Mouse (Mus musculus) cerebellum, postnatal 14 days (tissue): ENCODE results near the gene Grin1.

Experiments
- DNase-seq, 2 experiments: peaks; one replicate each; pipeline ENCODE4 v3.0.0; 2021; ENCODE audit warnings: mixed read lengths in 2 of 2

Gene Grin1

DNA sequence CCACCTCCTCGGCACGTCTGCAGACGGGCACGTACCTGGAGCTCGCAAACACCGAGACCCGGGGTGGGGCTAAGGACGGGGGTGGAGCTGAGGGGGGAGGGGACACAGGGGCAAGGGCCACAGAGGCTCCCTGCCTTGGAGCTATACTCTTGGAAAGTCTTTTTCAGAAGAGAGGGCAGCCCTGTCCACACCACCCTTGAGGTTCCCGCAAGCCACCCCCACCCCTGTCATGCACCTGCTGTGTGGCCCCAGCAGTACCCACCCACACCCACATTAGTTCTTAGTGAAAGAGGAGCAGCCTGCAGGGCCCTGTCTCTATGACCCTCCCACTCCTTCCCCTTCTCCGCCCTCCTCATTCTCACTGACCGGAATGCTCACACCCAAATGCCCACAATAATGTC is 7.5 kb downstream of the Grin1 start:
- DNase-seq = no peak

DNA sequence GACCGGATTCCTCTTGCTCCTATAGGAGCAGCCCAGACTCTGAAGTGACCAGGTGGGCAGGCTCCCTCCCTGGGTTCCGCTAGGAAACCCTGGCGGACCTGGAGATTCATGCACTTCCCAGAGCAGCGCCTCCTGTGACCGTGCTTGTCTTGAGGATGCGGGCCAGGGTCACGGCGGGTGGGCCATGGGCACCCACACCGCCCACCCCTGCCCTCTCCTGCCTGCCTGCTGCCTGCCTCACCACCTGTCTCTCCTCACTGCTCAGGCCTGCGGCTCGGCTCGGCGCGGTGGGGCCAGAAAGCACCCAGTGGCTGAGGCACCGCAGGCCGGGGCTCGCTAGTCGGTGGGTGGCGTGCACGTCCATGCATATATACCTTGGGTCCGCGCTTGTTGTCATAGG is 8.0 kb downstream of the Grin1 start:
- peak; percentile 50 to 60 for DNase-seq

GRCm38 (mm10) chr2:25310180-25310579 is 8.8 kb downstream of the Grin1 start:
- peak in 1 of 2 experiments; percentile 58 for DNase-seq

- DNase-seq = no peak
These were observed 13.2 kb downstream of the Grin1 start for GRCm38 (mm10) chr2:25305587-25306359.

GRCm38 (mm10) chr2:25304657-25305541 is 14.1 kb downstream of the Grin1 start:
- peak; percentile 55 to 57 for DNase-seq

- DNase-seq = peak; percentile 77 to 82
These were observed 14.9 kb downstream of the Grin1 start for GRCm38 (mm10) chr2:25303931-25304656.

GRCm38 (mm10) chr2:25303452-25303851 is 15.5 kb downstream of the Grin1 start:
- peak in 1 of 2 experiments; percentile 50 for DNase-seq

DNA sequence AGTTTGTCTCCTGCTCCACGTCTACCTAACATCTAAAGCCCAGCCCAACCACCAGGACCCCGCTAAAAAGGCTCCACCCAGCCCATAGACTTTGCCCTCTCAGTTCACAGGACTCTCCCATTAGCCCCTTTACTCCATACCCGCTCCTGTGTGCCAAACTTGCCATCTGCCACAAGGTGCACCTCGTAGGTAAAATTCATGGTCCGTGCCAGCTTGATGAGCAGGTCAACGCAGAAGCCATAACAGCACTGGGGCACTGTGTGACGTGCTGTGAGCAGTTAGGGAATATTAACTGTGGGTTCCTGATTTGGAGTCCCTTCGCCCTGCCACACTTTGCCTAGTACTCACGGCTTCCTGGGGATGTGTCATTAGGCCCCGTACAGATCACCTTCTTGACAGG is 20.9 kb downstream of the Grin1 start:
- DNase-seq = peak; percentile 55 to 68

- DNase-seq = peak; percentile 46 to 57
These were observed 21.9 kb downstream of the Grin1 start for GRCm38 (mm10) chr2:25297093-25297492.

GRCm38 (mm10) chr2:25293706-25294105 is 25.3 kb downstream of the Grin1 start:
- DNase-seq = no peak

- DNase-seq = peak; percentile 91 to 96
These were observed 26.1 kb downstream of the Grin1 start for GRCm38 (mm10) chr2:25292856-25293255.

DNA sequence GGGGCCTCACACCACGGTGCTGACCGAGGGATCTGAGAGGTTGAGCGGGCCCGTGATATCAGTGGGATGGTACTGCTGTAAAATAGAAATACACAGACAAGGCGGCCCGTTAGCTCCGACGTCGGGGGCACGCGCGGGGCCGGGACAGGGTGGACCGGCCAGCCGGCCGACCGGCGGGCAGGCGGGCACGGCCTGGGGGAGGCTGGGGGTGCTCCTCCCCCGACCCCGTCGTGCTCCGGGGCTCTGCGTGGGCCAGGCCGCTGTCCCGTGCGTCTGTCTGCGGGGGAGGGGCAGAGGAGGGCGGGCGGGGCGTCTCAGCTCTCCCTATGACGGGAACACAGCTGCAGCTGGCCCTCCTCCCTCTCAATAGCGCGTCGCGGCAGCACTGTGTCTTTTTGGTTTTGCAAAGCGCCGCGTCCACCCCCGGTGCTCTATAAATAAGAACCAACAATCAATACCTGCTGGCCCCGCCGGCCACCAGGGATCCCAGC is 26.9 kb downstream of the Grin1 start:
- no peak for DNase-seq

- peak in 1 of 2 experiments; percentile 52 for DNase-seq
These were observed 27.6 kb downstream of the Grin1 start for GRCm38 (mm10) chr2:25291184-25292053.

DNA sequence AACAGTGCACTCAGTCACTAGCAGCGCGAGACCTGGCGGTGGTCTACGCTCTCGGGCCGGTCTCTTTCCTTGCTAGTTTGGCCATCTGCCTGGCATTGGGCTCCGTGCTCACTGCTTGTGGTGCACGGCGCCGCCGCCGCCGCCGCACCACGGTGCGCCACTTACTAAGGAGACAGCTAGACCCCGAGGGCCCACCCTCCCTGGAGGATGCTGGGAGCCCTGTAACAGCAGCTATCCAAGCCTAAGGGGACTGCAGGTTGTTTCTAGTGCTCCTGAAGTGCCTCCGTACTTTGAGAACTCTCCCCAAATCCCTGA is 28.2 kb downstream of the Grin1 start:
- peak in 1 of 2 experiments; percentile 85 for DNase-seq

DNA sequence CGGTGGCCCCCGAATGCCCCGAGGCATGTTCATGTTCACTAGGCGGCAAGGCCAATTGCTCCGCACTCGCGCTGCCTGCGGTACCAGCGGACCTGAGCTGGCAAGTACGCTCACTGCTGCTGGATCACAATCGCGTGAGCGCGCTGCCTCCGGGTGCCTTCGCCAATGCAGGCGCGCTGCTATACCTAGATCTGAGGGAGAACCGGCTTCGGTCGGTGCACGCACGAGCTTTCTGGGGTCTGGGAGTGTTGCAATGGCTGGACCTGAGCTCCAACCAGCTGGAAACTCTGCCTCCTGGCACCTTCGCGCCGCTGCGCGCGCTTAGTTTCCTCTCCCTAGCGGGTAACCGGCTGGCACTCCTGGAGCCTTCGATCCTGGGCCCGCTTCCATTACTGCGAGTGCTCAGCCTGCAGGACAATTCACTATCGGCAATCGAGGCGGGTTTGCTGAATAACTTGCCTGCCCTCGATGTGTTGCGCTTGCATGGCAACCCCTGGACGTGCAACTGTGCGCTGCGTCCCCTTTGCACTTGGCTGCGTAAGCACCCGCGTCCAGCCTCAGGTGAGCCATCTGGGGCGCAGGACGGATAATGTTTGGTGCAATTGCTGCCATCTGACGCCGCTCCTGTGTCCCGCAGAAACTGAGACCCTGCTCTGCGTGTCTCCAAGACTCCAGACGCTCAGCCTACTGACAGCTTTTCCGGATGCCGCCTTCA is 28.7 kb downstream of the Grin1 start:
- DNase-seq = peak; percentile 77 to 84

DNA sequence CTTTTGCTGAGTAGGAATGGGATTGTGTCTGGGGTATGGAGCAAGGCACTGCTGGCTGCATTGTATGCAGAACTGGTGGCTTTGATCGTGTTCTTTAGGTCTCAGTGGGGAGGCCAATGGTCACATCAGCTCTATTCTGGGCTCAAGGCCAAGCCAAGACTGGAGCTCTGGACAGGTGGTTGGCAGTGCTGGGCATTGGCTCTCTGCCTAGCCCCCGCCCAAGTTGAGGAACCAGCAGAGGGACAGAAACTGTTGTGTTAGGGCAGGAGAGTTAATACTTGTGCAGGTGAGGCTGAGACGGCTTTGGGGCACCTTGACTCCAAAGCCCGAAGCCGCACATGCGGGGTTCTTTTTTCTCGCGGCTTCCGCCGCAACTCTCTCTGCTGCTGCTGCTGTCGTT is 29.3 kb downstream of the Grin1 start, which contains the start of gene Lrrc26:
Gene Lrrc26 (plus strand): TSS at position 265 of the 400 bp plus-strand sequence.
- DNase-seq = peak; percentile 87

DNA sequence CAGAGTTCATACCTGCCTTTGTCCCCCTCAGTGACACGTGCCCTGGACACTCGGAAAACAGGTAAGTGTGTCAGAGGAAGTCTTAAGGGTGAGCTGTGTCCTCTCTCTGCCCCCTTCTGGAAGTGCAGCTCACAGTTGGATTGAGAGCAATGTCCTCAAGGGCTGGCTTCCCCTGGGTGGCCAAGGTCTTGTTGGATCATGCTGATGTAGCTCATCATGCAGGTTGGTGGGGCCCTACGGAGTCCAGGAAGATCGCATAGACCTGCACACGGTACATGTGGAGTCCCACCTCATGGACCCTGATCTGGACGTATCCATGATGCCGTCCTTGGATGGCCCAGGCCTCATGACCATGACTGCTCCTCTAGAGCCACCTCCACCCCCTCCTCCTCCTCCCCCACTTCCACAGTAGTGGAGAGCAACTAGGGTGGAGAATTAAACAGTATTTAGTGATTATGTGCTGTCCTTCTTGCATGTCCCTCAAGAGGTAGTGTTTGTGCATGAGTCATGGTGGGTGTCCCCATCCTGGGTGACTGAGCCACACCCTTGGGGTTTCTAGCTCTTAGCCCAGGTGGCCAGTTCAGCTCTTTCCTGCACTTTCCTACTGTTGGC is 30.1 kb downstream of the Grin1 start:
- DNase-seq = peak in 1 of 2 experiments; percentile 47

- DNase-seq = peak; percentile 54 to 55
These were observed 30.9 kb downstream of the Grin1 start, which contains the start of gene Tmem210 for GRCm38 (mm10) chr2:25287927-25288649. Gene Tmem210 (plus strand): TSS chr2:25288145.

DNA sequence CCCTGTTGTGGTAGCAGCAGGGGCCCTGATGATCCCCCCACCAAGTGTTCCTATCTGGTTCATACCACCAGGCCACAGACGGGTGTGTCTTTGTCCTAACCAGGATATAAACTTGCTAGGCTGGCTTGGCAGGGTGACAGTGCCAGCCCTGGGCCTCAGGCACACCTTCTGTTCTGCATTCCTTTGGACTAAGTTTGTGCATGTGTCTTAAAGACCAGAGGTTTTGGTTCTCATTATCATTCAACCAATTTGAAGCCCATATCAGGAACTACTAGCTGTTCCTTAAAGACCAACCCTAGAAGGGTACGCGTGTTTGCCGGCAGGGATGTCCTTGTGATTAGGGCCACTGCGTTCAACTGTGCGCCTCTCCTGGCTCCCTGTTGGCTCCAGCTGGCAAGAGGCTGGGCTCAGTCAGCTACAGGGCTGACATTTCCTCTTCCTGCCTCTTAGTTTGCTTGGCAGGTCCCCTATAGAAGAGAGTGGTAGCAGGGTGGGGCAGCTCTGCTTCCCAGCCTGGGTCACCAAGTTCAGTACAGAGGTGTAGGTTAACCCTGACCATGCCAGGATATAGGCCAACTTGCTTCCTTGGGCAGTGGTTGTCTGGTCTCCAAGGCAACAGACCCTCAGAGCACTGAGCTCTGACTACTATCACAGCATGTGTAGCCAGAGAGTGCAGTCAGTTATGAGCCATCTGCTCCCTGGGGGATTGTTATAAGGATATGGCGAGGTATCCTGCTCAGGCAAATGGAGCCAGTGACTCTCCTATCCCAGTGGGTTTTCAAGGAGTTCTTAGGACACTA is 31.9 kb downstream of the Grin1 start:
- DNase-seq = peak; percentile 69 to 74
